Comparison of ENCODE assay signal across 8 mouse cellular contexts in genomic region chr5:121834241-121834606, GRCm38 (mm10). TPM values are rescaled to one million over a fixed set of nuclear protein-coding genes. Genes with fewer than 3 reads are reported as not detected.
A peak's percentile ranks its signal among the peaks of the same experiment; 100 is the strongest.
DNase-seq lines count a peak whose midpoint lies in the region; ATAC-seq and TF ChIP-seq lines count a peak whose summit lies in the region.

No protein-coding gene starts in this region.

- DNase-seq in gastrocnemius, adult 2 months: no peak
- no peak for DNase-seq in gastrocnemius, postnatal 25 days
- DNase-seq in lung, postnatal 0 days (ENCODE audit: low spot score): no peak
- DNase-seq in lung, postnatal 25 days (ENCODE audit: low spot score): no peak
- DNase-seq in gastrocnemius, adult 8-10 months (ENCODE audit: low spot score in 2 of 2): no peak
- DNase-seq in layer of hippocampus, postnatal 10 days (ENCODE audit: low spot score in 2 of 2): no peak

- WGBS in lung, postnatal 0 days: 66% methylated on average over 7 of the region's 7 CpGs
- WGBS in intestine, embryonic 15.5 days: 61% methylated on average over 7 of the region's 7 CpGs
- 79% methylated on average over 7 of the region's 7 CpGs for WGBS in olfactory bulb, adult 2 months

- peak overlapping the region; percentile 99 for H3K27ac ChIP-seq in gastrocnemius, adult 2 months
- peak overlapping the region; percentile 93 for H3K27ac ChIP-seq in lung, postnatal 0 days (ENCODE audit: low read length)
- peak overlapping the region; percentile 15; the same call in 1 of the 2 replicates for H3K27ac ChIP-seq in intestine, embryonic 15.5 days
- H3K27ac ChIP-seq in olfactory bulb, adult 2 months (ENCODE audit: insufficient read depth, low read depth, low read length): no peak overlapping the region

- H3K9ac ChIP-seq in lung, postnatal 0 days (replicated peaks; ENCODE audit: low read depth): no peak overlapping the region
- H3K9ac ChIP-seq in intestine, embryonic 15.5 days: no peak overlapping the region

- intact Hi-C loops in gastrocnemius, adult 2 months (cut with DNase I): no loop called here

- no peak for TF ChIP-seq CTCF in gastrocnemius, adult 2 months (IDR thresholded peaks at IDR 0.05)
- no peak for TF ChIP-seq CTCF in lung, postnatal 0 days (IDR thresholded peaks at IDR 0.05)
- TF ChIP-seq CTCF in olfactory bulb, adult 2 months (IDR thresholded peaks at IDR 0.05; ENCODE audit: insufficient read depth, low read depth, low read length): no peak

- H3K9me3 ChIP-seq in lung, postnatal 0 days (ENCODE audit: low read length): no peaks in the 10 kb centered on the region
- no peaks in the 10 kb centered on the region for H3K9me3 ChIP-seq in intestine, embryonic 15.5 days

- peak overlapping the region; percentile 67 for H3K4me2 ChIP-seq in lung, postnatal 0 days (replicated peaks; ENCODE audit: low read depth, low read length)
- H3K4me2 ChIP-seq in intestine, embryonic 15.5 days (replicated peaks): peak overlapping the region; percentile 90

- H3K27me3 ChIP-seq in lung, postnatal 0 days (replicated peaks; ENCODE audit: insufficient read depth, low read length): no peaks in the 10 kb centered on the region
- no peaks in the 10 kb centered on the region for H3K27me3 ChIP-seq in intestine, embryonic 15.5 days (replicated peaks)

- no peak for TF ChIP-seq POLR2A in olfactory bulb, adult 2 months (IDR thresholded peaks at IDR 0.05; ENCODE audit: insufficient read depth, low read depth, low read length)

- peak overlapping the region; percentile 74 for H3K4me3 ChIP-seq in gastrocnemius, adult 2 months
- H3K4me3 ChIP-seq in lung, postnatal 0 days (ENCODE audit: low read depth, low read length): peak overlapping the region; percentile 86; the same call in 1 of the 2 replicates
- peak overlapping the region; percentile 8; the same call in 1 of the 2 replicates for H3K4me3 ChIP-seq in intestine, embryonic 15.5 days (replicated peaks)
- 0 out of 2 replicates have a peak overlapping the region, but pooled peaks have one; percentile 5 for H3K4me3 ChIP-seq in olfactory bulb, adult 2 months (ENCODE audit: insufficient read depth, low read depth, low read length)

- H3K4me1 ChIP-seq in lung, postnatal 0 days (ENCODE audit: insufficient read depth, low read depth, low read length): peaks cover 34% of the 10 kb centered on the region
- H3K4me1 ChIP-seq in intestine, embryonic 15.5 days (replicated peaks): peaks cover 58% of the 10 kb centered on the region
- peaks cover 57% of the 10 kb centered on the region for H3K4me1 ChIP-seq in olfactory bulb, adult 2 months (ENCODE audit: control insufficient read depth, insufficient read depth, low read length)

- no peak for TF ChIP-seq EP300 in lung, postnatal 0 days (IDR thresholded peaks at IDR 0.05)

- H3K36me3 ChIP-seq in lung, postnatal 0 days (ENCODE audit: insufficient read depth, low read length): no peaks in the 10 kb centered on the region
- no peaks in the 10 kb centered on the region for H3K36me3 ChIP-seq in intestine, embryonic 15.5 days

- no peak for ATAC-seq in lung, postnatal 0 days
- no peak for ATAC-seq in intestine, embryonic 15.5 days

RNA-seq across cellular contexts. Expression of gene Sh2b3, which starts 3.2 kb away (rescaled TPM):
- 10 to 100 TPM; 11.9 to 15.4 TPM for total RNA-seq in gastrocnemius, adult 2 months (2021)
- total RNA-seq in gastrocnemius, postnatal 25 days (2021): 10 to 100 TPM; 12.1 to 14.9 TPM
- 24.4 and 26.2 TPM in 2 replicates for polyA plus RNA-seq in lung, postnatal 0 days (2015; fragmentation: Nextera tagmentation; extraction: Ambion mirVana)
- 12.3 and 13.1 TPM in 2 replicates for polyA plus RNA-seq in intestine, embryonic 15.5 days (2015; fragmentation: Nextera tagmentation; extraction: Ambion mirVana)
- polyA plus RNA-seq in olfactory bulb, adult 2 months (2012; ENCODE audit: insufficient read depth, insufficient read length, low replicate concordance, missing spikeins): not detected in 2 replicates
- total RNA-seq in gastrocnemius, adult 8-10 months (2022): 10 to 100 TPM; 11.4 to 13.1 (median 12.3) TPM
- total RNA-seq in layer of hippocampus, postnatal 10 days (2021): 10 to 100 TPM; 16.5 to 16.7 TPM

RNA-seq across cellular contexts. Expression of gene Pheta1, which starts 14.6 kb away (rescaled TPM):
- total RNA-seq in gastrocnemius, adult 2 months (2021): 1 to 10 TPM; 4.7 to 6.4 TPM
- 1 to 10 TPM; 4.3 to 4.9 TPM for total RNA-seq in gastrocnemius, postnatal 25 days (2021)
- polyA plus RNA-seq in lung, postnatal 0 days (2015; fragmentation: Nextera tagmentation; extraction: Ambion mirVana): 22.7 and 23.4 TPM in 2 replicates
- 32.6 and 36.4 TPM in 2 replicates for polyA plus RNA-seq in intestine, embryonic 15.5 days (2015; fragmentation: Nextera tagmentation; extraction: Ambion mirVana)
- polyA plus RNA-seq in olfactory bulb, adult 2 months (2012; ENCODE audit: insufficient read depth, insufficient read length, low replicate concordance, missing spikeins): not detected in 2 replicates
- total RNA-seq in gastrocnemius, adult 8-10 months (2022): 1 to 10 TPM; 5.0 to 5.7 (median 5.2) TPM
- 10 to 100 TPM; 12.1 to 12.2 TPM for total RNA-seq in layer of hippocampus, postnatal 10 days (2021)

Comparison
In these comparisons a context has a peak if more than half of its experiments do, and no peak if none do; other contexts are left out.
1. H3K4me3 ChIP-seq: peak in every context shown above with its lines; median percentile 86 in lung, postnatal 0 days; 74 in gastrocnemius, adult 2 months; 8 in intestine, embryonic 15.5 days; 5 in olfactory bulb, adult 2 months.